In the genomic region with DNA sequence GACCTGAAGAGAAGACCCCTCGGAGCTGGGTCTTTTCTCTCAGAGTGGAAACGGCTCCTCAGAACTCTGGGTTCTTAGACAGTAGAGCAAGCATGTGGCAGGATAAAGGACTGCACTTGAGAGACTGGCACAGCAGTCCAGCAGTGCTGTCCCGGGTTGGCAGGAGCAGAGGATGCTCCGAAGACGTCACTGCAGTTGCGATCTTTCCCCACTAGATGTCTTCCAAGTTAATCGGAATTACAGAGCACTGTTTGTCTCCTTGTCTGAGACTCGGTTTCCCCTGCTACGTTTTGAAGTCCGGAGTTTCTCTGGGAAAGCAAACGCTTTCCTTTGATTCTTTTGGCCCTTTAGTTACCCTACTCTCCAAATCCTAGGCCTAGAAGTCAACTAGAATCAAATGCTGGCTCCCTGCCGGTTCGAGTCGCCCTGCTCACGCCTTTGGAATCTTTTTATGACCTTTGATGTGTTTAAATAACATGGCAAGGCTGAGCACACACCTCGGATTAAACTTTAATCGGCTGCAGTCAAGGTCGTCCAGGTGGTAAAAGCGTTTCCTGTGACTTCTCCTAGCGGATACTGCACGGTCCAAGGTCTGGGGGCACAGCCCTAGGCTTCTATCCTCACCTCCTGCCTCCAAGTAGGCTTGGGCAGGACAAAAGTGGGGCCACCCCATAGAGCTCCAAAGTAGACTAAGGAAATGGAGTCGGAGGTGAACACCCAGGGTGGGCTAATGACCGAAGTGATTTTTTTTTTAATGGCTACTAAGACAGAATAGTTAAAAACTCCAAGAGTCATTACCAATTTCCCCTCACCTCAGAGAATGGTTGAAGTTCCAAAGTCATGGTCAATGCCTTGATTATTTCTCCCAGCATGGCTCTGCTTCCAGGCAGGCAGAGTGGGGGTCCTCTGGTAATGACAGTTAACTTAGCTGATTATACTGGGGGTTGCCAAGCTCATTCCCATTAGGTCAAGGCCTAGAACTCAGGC, we compare ENCODE assay signal across 9 mouse cellular contexts. TPM values are rescaled to one million over a fixed set of nuclear protein-coding genes. Genes with fewer than 3 reads are reported as not detected.
DNase-seq lines count a peak whose midpoint lies in the region; ATAC-seq and TF ChIP-seq lines count a peak whose summit lies in the region.
"Had no signal": no experiment of that assay in that cellular context is flagged by ENCODE, and none has a peak within 500 bp of the region (broad histone marks: within the 10 kb centered on the region; RNA-seq: fewer than 3 reads in every experiment).

No protein-coding gene starts in this region.

- no peaks in the 10 kb centered on the region for H3K36me3 ChIP-seq in hindbrain, embryonic 14.5 days (replicated peaks; ENCODE audit: control insufficient read depth, insufficient read depth)
- H3K36me3 ChIP-seq in midbrain, embryonic 12.5 days, result no peaks in the 10 kb centered on the region
- H3K36me3 ChIP-seq: heart, embryonic 15.5 days had no signal

- TF ChIP-seq POLR2A in cortical plate, adult 2 months (IDR thresholded peaks at IDR 0.05; ENCODE audit: extremely low read depth, insufficient read depth, low read length), result no peak

- no peak overlapping the region for H3K9ac ChIP-seq in hindbrain, embryonic 14.5 days
- no peak overlapping the region for H3K9ac ChIP-seq in midbrain, embryonic 12.5 days (replicated peaks)
- H3K9ac ChIP-seq: heart, embryonic 15.5 days had no signal

- H3K27me3 ChIP-seq in hindbrain, embryonic 14.5 days (ENCODE audit: control insufficient read depth, insufficient read depth, low read length), result peaks cover 99% of the 10 kb centered on the region
- H3K27me3 ChIP-seq in midbrain, embryonic 12.5 days, result peaks cover 96% of the 10 kb centered on the region

- 5% methylated on average over 23 of the region's 23 CpGs for WGBS in hindbrain, embryonic 14.5 days
- WGBS in midbrain, embryonic 12.5 days, result 4% methylated on average over 23 of the region's 23 CpGs

- ATAC-seq in hindbrain, embryonic 14.5 days (ENCODE audit: low FRiP score), result peak; percentile 31; the same call in 1 of the 2 replicates
- ATAC-seq in midbrain, embryonic 12.5 days (ENCODE audit: low FRiP score, low read depth), result 0 out of 2 replicates have a peak, but pooled peaks have one; percentile 19

- H3K9me3 ChIP-seq in hindbrain, embryonic 14.5 days (ENCODE audit: control insufficient read depth, low read length), result no peaks in the 10 kb centered on the region
- H3K9me3 ChIP-seq in midbrain, embryonic 12.5 days, result no peaks in the 10 kb centered on the region
- H3K9me3 ChIP-seq: heart, embryonic 15.5 days had no signal

- H3K4me3 ChIP-seq in gastrocnemius, adult 2 months, result peak overlapping the region; percentile 34; the same call in 1 of the 2 replicates
- no peak overlapping the region for H3K4me3 ChIP-seq in cortical plate, adult 2 months (ENCODE audit: insufficient read depth, low read length)
- H3K4me3 ChIP-seq in hindbrain, embryonic 14.5 days (replicated peaks; ENCODE audit: low read length), result no peak overlapping the region
- no peak overlapping the region for H3K4me3 ChIP-seq in midbrain, embryonic 12.5 days
- H3K4me3 ChIP-seq: heart, embryonic 15.5 days had no signal

- peak; percentile 84 for TF ChIP-seq CTCF in gastrocnemius, adult 2 months (IDR thresholded peaks at IDR 0.05)
- peak; percentile 73 for TF ChIP-seq CTCF in cortical plate, adult 2 months (IDR thresholded peaks at IDR 0.05; ENCODE audit: extremely low read depth, insufficient read depth, low read length)

- H3K27ac ChIP-seq in gastrocnemius, adult 2 months, result no peak overlapping the region
- no peak overlapping the region for H3K27ac ChIP-seq in cortical plate, adult 2 months (ENCODE audit: insufficient read depth, low read length)
- H3K27ac ChIP-seq in hindbrain, embryonic 14.5 days, result no peak overlapping the region
- H3K27ac ChIP-seq in midbrain, embryonic 12.5 days (replicated peaks), result no peak overlapping the region
- H3K27ac ChIP-seq: heart, embryonic 15.5 days had no signal

- peak; percentile 72 for DNase-seq in gastrocnemius, adult 2 months
- no peak for DNase-seq in gastrocnemius, postnatal 25 days
- peak; percentile 79 for DNase-seq in ES-CJ7 (ENCODE audit: low read depth, low spot score)
- DNase-seq in hindbrain, embryonic 14.5 days (ENCODE audit: low spot score), result peak; percentile 84
- DNase-seq in layer of hippocampus, adult 9-10 months (ENCODE audit: low spot score), result peak; percentile 44
- peak; percentile 70 for DNase-seq in thymus, postnatal 14 days

- intact Hi-C loops in gastrocnemius, adult 2 months (cut with DNase I), result loop anchor here (5.0 kb wide), 1 partner anchor 42 kb away; a partner anchor contains a TSS

- no peaks in the 10 kb centered on the region for H3K4me1 ChIP-seq in cortical plate, adult 2 months (ENCODE audit: control insufficient read depth, insufficient read depth, low read length)
- H3K4me1 ChIP-seq in hindbrain, embryonic 14.5 days (replicated peaks; ENCODE audit: control insufficient read depth, insufficient read depth, low read length), result no peaks in the 10 kb centered on the region
- no peaks in the 10 kb centered on the region for H3K4me1 ChIP-seq in midbrain, embryonic 12.5 days

- no peak overlapping the region for H3K4me2 ChIP-seq in hindbrain, embryonic 14.5 days (replicated peaks)
- no peak overlapping the region for H3K4me2 ChIP-seq in midbrain, embryonic 12.5 days (replicated peaks)
- H3K4me2 ChIP-seq: heart, embryonic 15.5 days had no signal

RNA-seq across cellular contexts. Expression of a gene that starts 10.1 kb away (rescaled TPM):
- total RNA-seq in gastrocnemius, adult 2 months (2021), result 1 to 10 TPM; 1.5 to 3.8 TPM
- total RNA-seq in gastrocnemius, postnatal 25 days (2021), result 1 to 10 TPM in 1 of 2 experiments, under 1 TPM in 1; 0.48 to 2.1 TPM
- not detected in 2 replicates for polyA plus RNA-seq in cortical plate, adult 2 months (2012; rRNA removed)
- polyA plus RNA-seq in hindbrain, embryonic 14.5 days (2014; fragmentation: Nextera tagmentation; extraction: Ambion mirVana), result not detected in 2 replicates
- not detected in 2 replicates for polyA plus RNA-seq in midbrain, embryonic 12.5 days (2016; fragmentation: Nextera tagmentation; extraction: Ambion mirVana)
- polyA plus RNA-seq: heart, embryonic 15.5 days had no signal

RNA-seq across cellular contexts. Expression of a gene that starts 25.2 kb away (rescaled TPM):
- 1 to 10 TPM; 1.0 to 4.3 TPM for total RNA-seq in gastrocnemius, adult 2 months (2021)
- total RNA-seq in gastrocnemius, postnatal 25 days (2021), result 1 to 10 TPM; 1.4 to 1.8 TPM
- polyA plus RNA-seq in cortical plate, adult 2 months (2012; rRNA removed), result not detected in 2 replicates
- polyA plus RNA-seq in hindbrain, embryonic 14.5 days (2014; fragmentation: Nextera tagmentation; extraction: Ambion mirVana), result not detected in 2 replicates
- not detected in 2 replicates for polyA plus RNA-seq in midbrain, embryonic 12.5 days (2016; fragmentation: Nextera tagmentation; extraction: Ambion mirVana)
- polyA plus RNA-seq: heart, embryonic 15.5 days had no signal

RNA-seq across cellular contexts. Expression of a gene that starts 30.1 kb away (rescaled TPM):
- 10 to 100 TPM; 17.4 to 17.7 TPM for total RNA-seq in gastrocnemius, adult 2 months (2021)
- 10 to 100 TPM; 14.8 to 18.4 TPM for total RNA-seq in gastrocnemius, postnatal 25 days (2021)
- not detected in 2 replicates for polyA plus RNA-seq in cortical plate, adult 2 months (2012; rRNA removed)
- 0.37 TPM in 1 of 2 replicates, not detected in the other for polyA plus RNA-seq in hindbrain, embryonic 14.5 days (2014; fragmentation: Nextera tagmentation; extraction: Ambion mirVana)
- not detected in 2 replicates for polyA plus RNA-seq in midbrain, embryonic 12.5 days (2016; fragmentation: Nextera tagmentation; extraction: Ambion mirVana)

RNA-seq across cellular contexts. Expression of a gene that starts 39.9 kb away (rescaled TPM):
- total RNA-seq in gastrocnemius, adult 2 months (2021), result 1 to 10 TPM; 7.5 to 8.8 TPM
- 10 to 100 TPM in 1 of 2 experiments, 1 to 10 TPM in 1; 5.7 to 13.5 TPM for total RNA-seq in gastrocnemius, postnatal 25 days (2021)
- not detected in 2 replicates for polyA plus RNA-seq in cortical plate, adult 2 months (2012; rRNA removed)
- polyA plus RNA-seq in hindbrain, embryonic 14.5 days (2014; fragmentation: Nextera tagmentation; extraction: Ambion mirVana), result 1.5 and 2.0 TPM in 2 replicates
- not detected in 2 replicates for polyA plus RNA-seq in midbrain, embryonic 12.5 days (2016; fragmentation: Nextera tagmentation; extraction: Ambion mirVana)

RNA-seq across cellular contexts. Expression of a gene that starts 42.5 kb away (rescaled TPM):
- not detected for total RNA-seq in gastrocnemius, adult 2 months (2021)
- not detected for total RNA-seq in gastrocnemius, postnatal 25 days (2021)
- not detected in 2 replicates for polyA plus RNA-seq in cortical plate, adult 2 months (2012; rRNA removed)
- polyA plus RNA-seq in hindbrain, embryonic 14.5 days (2014; fragmentation: Nextera tagmentation; extraction: Ambion mirVana), result 3.4 and 4.1 TPM in 2 replicates
- polyA plus RNA-seq in midbrain, embryonic 12.5 days (2016; fragmentation: Nextera tagmentation; extraction: Ambion mirVana), result 0.81 and 0.82 TPM in 2 replicates
- polyA plus RNA-seq: heart, embryonic 15.5 days had no signal
